Mouse (Mus musculus) embryonic fibroblast, embryonic 13.5 days (primary cell): ENCODE data around the gene Gm20388.

Source experiments
- CTCF ChIP-seq: IDR thresholded peaks from 2 replicates; pipeline ENCODE4 v1.5.1; 2011; ENCODE audit warnings: mild to moderate bottlenecking, control low read depth, low read length, moderate library complexity, borderline replicate concordance; ENCODE audit not compliant: insufficient read depth
- POLR2A ChIP-seq: IDR thresholded peaks from 2 replicates; pipeline ENCODE4 v1.6.1; 2011; ENCODE audit warnings: low read depth, mild to moderate bottlenecking, control low read depth, low read length, moderate library complexity

- TF ChIP-seq CTCF (no peak), POLR2A (no peak)
These were observed 2560.1 kb downstream of the Gm20388 start for GRCm38 (mm10) chr8:122470691-122471090.
